Mouse (Mus musculus): ENCODE measurements around the gene Khdrbs1. TPM values are rescaled to one million over a fixed set of nuclear protein-coding genes. Genes with fewer than 3 reads are reported as not detected.
"Not testable (repeated sequence)": the region's sequence is repeated elsewhere in the genome, so short reads cannot be mapped to it uniquely, and the experiment has no call there.

Khdrbs1 gene
- polyA plus RNA-seq, 1 experiment from 2014 or later = 120 TPM

DNA sequence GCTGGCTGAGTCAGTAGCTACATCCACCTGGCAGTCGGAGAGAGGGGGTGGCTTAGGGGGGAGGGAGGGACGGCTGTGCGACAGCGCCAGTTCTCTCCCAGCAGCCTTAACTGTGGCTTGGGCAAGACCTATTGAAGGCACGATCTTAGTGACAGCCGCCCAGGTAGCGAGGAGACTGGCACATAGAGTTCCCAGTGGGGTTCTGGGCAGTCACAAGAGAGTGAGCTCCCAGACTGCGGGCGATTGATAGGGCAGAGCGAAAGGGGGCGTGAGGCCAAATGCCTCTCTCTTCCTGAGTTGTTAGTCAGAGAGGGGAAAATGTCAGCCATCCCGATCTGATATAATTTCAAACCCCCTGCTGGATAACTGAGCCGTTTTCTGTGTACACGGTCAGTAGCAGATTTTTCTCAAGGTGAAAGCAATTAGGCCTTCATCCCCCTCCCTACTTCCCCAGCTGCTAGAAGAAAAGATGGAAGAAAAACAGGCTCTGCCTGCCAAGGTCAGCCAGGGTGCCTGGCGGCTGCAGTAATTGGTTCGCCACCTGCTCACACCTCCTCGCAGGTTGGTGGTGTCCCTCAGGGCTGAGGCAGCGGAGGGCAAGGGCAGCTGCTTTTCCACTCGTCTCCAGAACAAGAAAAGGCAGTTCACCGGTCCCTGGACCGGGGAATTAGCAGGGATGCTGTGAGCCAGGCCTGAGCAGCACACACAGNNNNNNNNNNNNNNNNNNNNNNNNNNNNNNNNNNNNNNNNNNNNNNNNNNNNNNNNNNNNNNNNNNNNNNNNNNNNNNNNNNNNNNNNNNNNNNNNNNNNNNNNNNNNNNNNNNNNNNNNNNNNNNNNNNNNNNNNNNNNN is 29.8 kb upstream of the Khdrbs1 start:
- H3K27me3 ChIP-seq (ENCODE audit: control insufficient read depth, insufficient read depth, low read length) = no peaks in the 10 kb centered on the region
- no peak overlapping the region for H3K4me3 ChIP-seq (replicated peaks; ENCODE audit: low read length)
- H3K4me1 ChIP-seq (replicated peaks; ENCODE audit: control insufficient read depth, insufficient read depth, low read length) = peaks cover 22% of the 10 kb centered on the region
- no peaks in the 10 kb centered on the region for H3K9me3 ChIP-seq (ENCODE audit: control insufficient read depth, low read length)
- H3K36me3 ChIP-seq (replicated peaks; ENCODE audit: control insufficient read depth, insufficient read depth) = no peaks in the 10 kb centered on the region
- DNase-seq (ENCODE audit: low spot score) = no peak
- H3K27ac ChIP-seq = peak overlapping the region; percentile 66
- H3K4me2 ChIP-seq (replicated peaks) = peak overlapping the region; percentile 33
- H3K9ac ChIP-seq = peak overlapping the region; percentile 16
- ATAC-seq (ENCODE audit: low FRiP score) = peak; percentile 37; the same call in 1 of the 2 replicates
- WGBS = 2% methylated on average over 21 of the region's 21 CpGs

DNA sequence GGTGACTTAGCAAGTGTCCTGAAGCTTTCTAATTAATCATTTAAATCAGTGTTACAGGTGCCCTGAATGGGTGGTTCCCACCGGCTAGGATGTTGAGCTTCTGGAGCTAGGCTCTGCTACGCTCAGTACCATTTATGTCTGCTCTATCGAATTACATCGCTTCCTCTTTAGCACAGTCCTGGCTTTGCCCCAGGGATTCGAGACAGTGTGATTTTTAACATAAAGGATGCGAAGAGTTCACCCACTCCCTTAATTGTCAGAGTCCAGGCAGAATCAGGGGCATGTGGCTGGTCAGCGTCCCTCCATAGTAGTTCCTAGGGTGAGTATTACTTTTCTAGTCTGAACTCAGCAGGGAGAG is 29.2 kb upstream of the Khdrbs1 start:
- no peak overlapping the region; the same call in 1 of the 2 replicates for H3K9ac ChIP-seq
- DNase-seq (ENCODE audit: low spot score) (no peak), ATAC-seq (ENCODE audit: low FRiP score) (no peak)
- peak overlapping the region; percentile 66 for H3K27ac ChIP-seq
- H3K9me3 ChIP-seq (ENCODE audit: control insufficient read depth, low read length) = no peaks in the 10 kb centered on the region
- 19% methylated on average over 7 of the region's 7 CpGs for WGBS
- no peak overlapping the region for H3K4me3 ChIP-seq (replicated peaks; ENCODE audit: low read length)
- H3K36me3 ChIP-seq (replicated peaks; ENCODE audit: control insufficient read depth, insufficient read depth) = no peaks in the 10 kb centered on the region
- H3K4me1 ChIP-seq (replicated peaks; ENCODE audit: control insufficient read depth, insufficient read depth, low read length) = peaks cover 22% of the 10 kb centered on the region
- no peaks in the 10 kb centered on the region for H3K27me3 ChIP-seq (ENCODE audit: control insufficient read depth, insufficient read depth, low read length)
- H3K4me2 ChIP-seq (replicated peaks) = peak overlapping the region; percentile 33

GRCm38 (mm10) chr4:129770600-129770999 is 28.5 kb upstream of the Khdrbs1 start:
- no peaks in the 10 kb centered on the region for H3K27me3 ChIP-seq (ENCODE audit: control insufficient read depth, insufficient read depth, low read length)
- H3K36me3 ChIP-seq (replicated peaks; ENCODE audit: control insufficient read depth, insufficient read depth) = no peaks in the 10 kb centered on the region
- WGBS = 65% methylated on average over 6 of the region's 6 CpGs
- DNase-seq (ENCODE audit: low spot score) = no peak
- H3K27ac ChIP-seq = no peak overlapping the region
- ATAC-seq (ENCODE audit: low FRiP score) = no peak
- no peak overlapping the region for H3K9ac ChIP-seq
- H3K4me2 ChIP-seq (replicated peaks) = no peak overlapping the region
- H3K4me3 ChIP-seq (replicated peaks; ENCODE audit: low read length) = no peak overlapping the region
- peaks cover 22% of the 10 kb centered on the region for H3K4me1 ChIP-seq (replicated peaks; ENCODE audit: control insufficient read depth, insufficient read depth, low read length)
- H3K9me3 ChIP-seq (ENCODE audit: control insufficient read depth, low read length) = no peaks in the 10 kb centered on the region

DNA sequence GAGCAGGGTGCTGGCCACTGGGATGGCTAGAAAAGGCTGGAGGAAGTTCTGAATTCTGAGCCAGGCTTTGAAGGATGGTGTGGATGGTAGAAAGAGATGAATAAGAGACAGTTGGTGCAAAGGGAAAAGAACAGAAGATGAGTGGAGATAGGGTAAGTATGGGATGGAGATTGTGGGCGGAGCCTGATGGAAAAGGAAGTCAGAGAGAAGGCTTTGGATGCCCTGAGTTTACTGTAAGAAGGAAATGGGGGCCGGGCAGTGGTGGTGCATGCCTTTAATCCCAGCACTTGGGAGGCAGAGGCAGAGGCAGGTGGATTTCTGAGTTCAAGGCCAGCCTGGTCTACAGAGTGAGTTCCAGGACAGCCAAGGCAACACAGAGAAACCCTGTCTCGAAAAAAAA is 26.6 kb upstream of the Khdrbs1 start:
- not testable (repeated sequence) for H3K4me3 ChIP-seq (replicated peaks; ENCODE audit: low read length); H3K27me3 ChIP-seq (ENCODE audit: control insufficient read depth, insufficient read depth, low read length); ATAC-seq (ENCODE audit: low FRiP score); H3K36me3 ChIP-seq (replicated peaks; ENCODE audit: control insufficient read depth, insufficient read depth); DNase-seq (ENCODE audit: low spot score); H3K9me3 ChIP-seq (ENCODE audit: control insufficient read depth, low read length); H3K4me2 ChIP-seq (replicated peaks); H3K9ac ChIP-seq; H3K27ac ChIP-seq
- peaks cover 17% of the 10 kb centered on the region for H3K4me1 ChIP-seq (replicated peaks; ENCODE audit: control insufficient read depth, insufficient read depth, low read length)
- WGBS = 86% methylated on average over 3 of the region's 3 CpGs

GRCm38 (mm10) chr4:129767782-129768181 is 25.7 kb upstream of the Khdrbs1 start:
- WGBS = 77% methylated on average over 8 of the region's 8 CpGs
- H3K9ac ChIP-seq = no peak overlapping the region

DNA sequence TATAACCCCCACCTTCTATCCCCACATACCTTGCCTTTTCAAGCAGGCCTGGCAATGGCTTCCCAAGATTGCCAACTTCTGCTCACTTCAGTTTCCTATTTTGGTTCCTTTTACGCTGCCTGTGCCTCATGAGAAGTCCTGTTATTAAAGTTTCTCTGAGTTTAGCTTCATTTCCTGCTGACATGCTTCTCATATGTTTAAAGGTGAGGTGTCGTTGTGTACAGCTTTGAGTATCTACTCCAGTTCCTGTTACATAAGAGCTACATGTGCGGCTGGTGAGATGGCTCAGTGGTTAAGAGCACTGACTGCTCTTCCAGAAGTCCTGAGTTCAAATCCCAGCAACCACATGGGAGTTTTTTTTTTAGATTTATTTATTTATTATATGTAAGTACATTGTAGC is 23.2 kb upstream of the Khdrbs1 start:
- H3K4me3 ChIP-seq (replicated peaks; ENCODE audit: low read length) = no peak overlapping the region
- H3K4me1 ChIP-seq (replicated peaks; ENCODE audit: control insufficient read depth, insufficient read depth, low read length) = no peaks in the 10 kb centered on the region
- DNase-seq (ENCODE audit: low spot score) (no peak), ATAC-seq (ENCODE audit: low FRiP score) (no peak)
- no peak overlapping the region for H3K4me2 ChIP-seq (replicated peaks)
- no peak overlapping the region for H3K27ac ChIP-seq
- no peaks in the 10 kb centered on the region for H3K36me3 ChIP-seq (replicated peaks; ENCODE audit: control insufficient read depth, insufficient read depth)
- H3K9ac ChIP-seq = no peak overlapping the region
- H3K27me3 ChIP-seq (ENCODE audit: control insufficient read depth, insufficient read depth, low read length) = no peaks in the 10 kb centered on the region
- 90% methylated on average over 3 of the region's 3 CpGs for WGBS
- H3K9me3 ChIP-seq (ENCODE audit: control insufficient read depth, low read length) = no peaks in the 10 kb centered on the region

More at GRCm38 (mm10) chr4:129767782-129768181, 25.7 kb upstream of the Khdrbs1 start:
- Histone ChIP-seq H3K9me3 (ENCODE audit: control insufficient read depth, low read length) (no peaks in the 10 kb centered on the region), H3K4me1 (replicated peaks; ENCODE audit: control insufficient read depth, insufficient read depth, low read length) (peaks cover 16% of the 10 kb centered on the region), H3K27ac (no peak overlapping the region), H3K4me2 (replicated peaks) (no peak overlapping the region), H3K4me3 (replicated peaks; ENCODE audit: low read length) (no peak overlapping the region), H3K27me3 (ENCODE audit: control insufficient read depth, insufficient read depth, low read length) (no peaks in the 10 kb centered on the region), H3K36me3 (replicated peaks; ENCODE audit: control insufficient read depth, insufficient read depth) (no peaks in the 10 kb centered on the region)
- no peak for DNase-seq (ENCODE audit: low spot score)
- ATAC-seq (ENCODE audit: low FRiP score) = no peak

DNA sequence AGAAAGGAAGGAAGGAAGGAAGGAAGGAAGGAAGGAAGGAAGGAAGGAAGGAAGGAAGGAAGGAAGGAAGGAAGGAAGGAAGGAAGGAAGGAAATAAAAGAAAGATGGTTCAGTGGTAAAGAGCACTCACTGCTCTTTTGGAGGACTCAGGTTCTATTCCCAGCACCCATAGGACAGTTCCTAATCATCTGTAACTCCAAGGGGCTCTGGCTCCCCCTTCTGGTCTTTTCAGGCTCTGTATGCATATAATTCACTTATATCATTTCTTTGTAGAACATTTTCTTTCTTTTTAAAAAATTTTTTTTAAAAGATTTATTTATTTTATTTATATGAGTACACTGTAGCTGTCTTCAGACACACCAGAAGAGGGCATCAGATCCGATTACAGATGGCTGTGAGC is 20.4 kb upstream of the Khdrbs1 start:
- H3K4me3 ChIP-seq (replicated peaks; ENCODE audit: low read length); H3K9me3 ChIP-seq (ENCODE audit: control insufficient read depth, low read length); DNase-seq (ENCODE audit: low spot score); H3K4me1 ChIP-seq (replicated peaks; ENCODE audit: control insufficient read depth, insufficient read depth, low read length); H3K27me3 ChIP-seq (ENCODE audit: control insufficient read depth, insufficient read depth, low read length); H3K27ac ChIP-seq; H3K9ac ChIP-seq; ATAC-seq (ENCODE audit: low FRiP score); H3K36me3 ChIP-seq (replicated peaks; ENCODE audit: control insufficient read depth, insufficient read depth); H3K4me2 ChIP-seq (replicated peaks): not testable (repeated sequence)
- 89% methylated on average over 1 of the region's 1 CpGs for WGBS

DNA sequence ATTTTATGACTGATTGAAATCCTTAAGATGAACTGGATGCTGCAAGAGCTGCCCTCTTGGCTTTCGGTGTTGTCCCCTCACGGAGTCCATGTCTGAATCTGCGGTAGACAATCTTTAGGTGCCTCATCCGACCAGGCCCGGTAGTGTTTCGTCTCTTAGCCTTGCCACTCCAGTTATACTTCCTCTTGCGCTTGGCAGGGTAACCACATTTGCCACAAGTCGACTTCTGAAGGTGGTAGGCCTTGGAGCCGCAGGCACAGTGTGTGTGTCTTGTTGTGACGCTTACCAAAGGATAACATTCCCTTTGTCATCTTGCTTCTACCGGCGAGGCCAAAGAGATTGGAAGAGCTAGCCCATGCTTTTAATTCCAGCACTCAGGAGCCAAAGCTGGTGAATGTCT is 19.5 kb upstream of the Khdrbs1 start:
- no peak for DNase-seq (ENCODE audit: low spot score)

GRCm38 (mm10) chr4:129755455-129755854 is 13.4 kb upstream of the Khdrbs1 start:
- ATAC-seq (ENCODE audit: low FRiP score) = no peak
- WGBS = 72% methylated on average over 1 of the region's 1 CpGs

More for the DNA sequence above, 19.5 kb upstream of the Khdrbs1 start:
- Histone ChIP-seq H3K27ac (no peak overlapping the region), H3K4me3 (replicated peaks; ENCODE audit: low read length) (no peak overlapping the region), H3K4me2 (replicated peaks) (no peak overlapping the region), H3K27me3 (ENCODE audit: control insufficient read depth, insufficient read depth, low read length) (no peaks in the 10 kb centered on the region), H3K9me3 (ENCODE audit: control insufficient read depth, low read length) (no peaks in the 10 kb centered on the region), H3K9ac (no peak overlapping the region), H3K36me3 (replicated peaks; ENCODE audit: control insufficient read depth, insufficient read depth) (no peaks in the 10 kb centered on the region), H3K4me1 (replicated peaks; ENCODE audit: control insufficient read depth, insufficient read depth, low read length) (no peaks in the 10 kb centered on the region)
- 96% methylated on average over 12 of the region's 12 CpGs for WGBS
- no peak for ATAC-seq (ENCODE audit: low FRiP score)

More at GRCm38 (mm10) chr4:129755455-129755854, 13.4 kb upstream of the Khdrbs1 start:
- Histone ChIP-seq H3K9me3 (ENCODE audit: control insufficient read depth, low read length) (no peaks in the 10 kb centered on the region), H3K4me2 (replicated peaks) (no peak overlapping the region), H3K4me3 (replicated peaks; ENCODE audit: low read length) (no peak overlapping the region), H3K4me1 (replicated peaks; ENCODE audit: control insufficient read depth, insufficient read depth, low read length) (no peaks in the 10 kb centered on the region), H3K36me3 (replicated peaks; ENCODE audit: control insufficient read depth, insufficient read depth) (no peaks in the 10 kb centered on the region), H3K27ac (no peak overlapping the region), H3K27me3 (ENCODE audit: control insufficient read depth, insufficient read depth, low read length) (no peaks in the 10 kb centered on the region), H3K9ac (no peak overlapping the region)
- no peak for DNase-seq (ENCODE audit: low spot score)

All from hindbrain, embryonic 14.5 days (tissue).